Mouse (Mus musculus) spleen, adult 12 weeks (tissue): ENCODE measurements around the gene Olfr613.
"Not testable (repeated sequence)": the region's sequence is repeated elsewhere in the genome, so short reads cannot be mapped to it uniquely, and the experiment has no call there.

ENCODE experiments used
- DNase-seq: peaks from one replicate; pipeline ENCODE4 v3.0.0; 2022; ENCODE audit warnings: low spot score

Gene Olfr613

GRCm38 (mm10) chr7:103547774-103548173 lies at the start of gene Olfr613:
Gene Olfr613, plus strand, starts transcription at chr7:103548074.
- no peak for DNase-seq

GRCm38 (mm10) chr7:103512022-103512421 lies 35.9 kb upstream of the Olfr613 start, which contains the start of gene Olfr610:
Gene Olfr610, minus strand, starts transcription at chr7:103512122.
- no peak for DNase-seq

GRCm38 (mm10) chr7:103520746-103521145 lies 27.1 kb upstream of the Olfr613 start, which contains the start of gene Olfr611:
Gene Olfr611, minus strand, starts transcription at chr7:103520846.
- DNase-seq, result not testable (repeated sequence)

- DNase-seq, result not testable (repeated sequence)
These were observed 5.3 kb upstream of the Olfr613 start, which contains the start of gene Olfr612 for GRCm38 (mm10) chr7:103542617-103543016. Gene Olfr612, minus strand, starts transcription at chr7:103542717.

GRCm38 (mm10) chr7:103555779-103556178 lies 7.9 kb downstream of the Olfr613 start, which contains the start of gene Olfr615:
Gene Olfr615, plus strand, starts transcription at chr7:103556079.
- no peak for DNase-seq

- DNase-seq, result no peak
These were observed 21.2 kb downstream of the Olfr613 start, which contains the start of gene Olfr616 for GRCm38 (mm10) chr7:103569043-103569442. Gene Olfr616, minus strand, starts transcription at chr7:103569143.

- no peak for DNase-seq
These were observed 24.9 kb downstream of the Olfr613 start, which contains the start of gene Olfr617 for GRCm38 (mm10) chr7:103572761-103573160. Gene Olfr617, plus strand, starts transcription at chr7:103573061.

GRCm38 (mm10) chr7:103589803-103590202 lies 41.9 kb downstream of the Olfr613 start, which contains the start of gene Olfr618:
Gene Olfr618, plus strand, starts transcription at chr7:103590103.
- no peak for DNase-seq

GRCm38 (mm10) chr7:103600275-103600674 lies 52.4 kb downstream of the Olfr613 start, which contains the start of gene Olfr619:
Gene Olfr619, plus strand, starts transcription at chr7:103600575.
- no peak for DNase-seq
